Mouse (Mus musculus) cerebellum, adult 2 months (tissue): ENCODE measurements around the gene Rubcn.

Source experiments
- CTCF ChIP-seq: fragments of 200-500 bp; IDR thresholded peaks from 2 replicates; pipeline ENCODE4 v1.5.1; 2011; ENCODE audit warnings: low read depth, mild to moderate bottlenecking, control low read depth, low read length, moderate library complexity, borderline replicate concordance; ENCODE audit not compliant: insufficient read depth
- POLR2A ChIP-seq: fragments of 200-500 bp; IDR thresholded peaks from 2 replicates; pipeline ENCODE4 v1.6.1; 2011; ENCODE audit warnings: low read length, control low read depth, borderline replicate concordance; ENCODE audit not compliant: insufficient read depth

GRCm38 (mm10) chr16:32906727-32907126, 29.2 kb upstream of the Rubcn start:
- TF ChIP-seq CTCF (no peak), POLR2A (no peak)
